Mouse (Mus musculus) heart, embryonic 16.5 days (tissue): ENCODE measurements around the gene 2210010C04Rik. TPM values are rescaled to one million over a fixed set of nuclear protein-coding genes. Genes with fewer than 3 reads are reported as not detected.

Experiments
- ATAC-seq: fragments of 200-750 bp; cut with Nextera tagmentation; replicated peaks from 2 replicates; pipeline ENCODE4 v1.8.0; 2017; ENCODE audit warnings: moderate number of reproducible peaks; ENCODE audit not compliant: insufficient read depth, low FRiP score; ENCODE audit errors: extremely low read depth
- H3K27ac ChIP-seq: fragments of 300-500 bp; sonication (generic); 2 replicates; pipeline ENCODE4 v1.5.1; 2014; ENCODE audit warnings: mild to moderate bottlenecking, low read length, control low read depth, moderate library complexity
- H3K27me3 ChIP-seq: fragments of 300-500 bp; sonication (generic); 2 replicates; pipeline ENCODE4 v1.6.1; 2014; ENCODE audit warnings: low read length, mixed read lengths; ENCODE audit not compliant: control insufficient read depth, insufficient read depth
- H3K36me3 ChIP-seq: fragments of 300-500 bp; sonication (generic); 2 replicates; pipeline ENCODE4 v1.6.1; 2014; ENCODE audit not compliant: control insufficient read depth, insufficient read depth
- H3K4me1 ChIP-seq: fragments of 300-500 bp; sonication (generic); 2 replicates; pipeline ENCODE4 v1.6.1; 2014; ENCODE audit warnings: low read length, mixed read lengths; ENCODE audit not compliant: control insufficient read depth, insufficient read depth
- H3K4me2 ChIP-seq: fragments of 300-500 bp; sonication (generic); 2 replicates; pipeline ENCODE4 v1.6.1; 2014; ENCODE audit warnings: low read depth, mild to moderate bottlenecking, control low read depth, low read length
- H3K4me3 ChIP-seq: fragments of 300-500 bp; sonication (generic); 2 replicates; pipeline ENCODE4 v1.5.1; 2014; ENCODE audit warnings: mild to moderate bottlenecking, control low read depth, low read length
- H3K9ac ChIP-seq: fragments of 300-500 bp; sonication (generic); 2 replicates; pipeline ENCODE4 v1.6.1; 2014; ENCODE audit warnings: low read length, control low read depth
- H3K9me3 ChIP-seq: fragments of 300-500 bp; sonication (generic); replicated peaks from 2 replicates; pipeline ENCODE4 v1.6.1; 2016; ENCODE audit warnings: low read length; ENCODE audit not compliant: control insufficient read depth
- WGBS: fragments of 180-500 bp; shearing (Covaris S2); extraction: QIAGEN DNeasy Blood & Tissue Kit; methylation state at CpG from one replicate; pipeline ENCODE4 v1.1.7; 2014; 5-methylcytosine and 5-hydroxymethylcytosine counted together
- polyA plus RNA-seq: library from polyadenylated mRNA; unstranded; fragments of >200 nt; fragmentation: Nextera tagmentation; extraction: Ambion mirVana; gene quantifications from 2 replicates; pipeline ENCODE4 v1.2.1, GENCODE M21; 2015

The 2210010C04Rik gene
- polyA plus RNA-seq: not detected in 2 replicates

DNA sequence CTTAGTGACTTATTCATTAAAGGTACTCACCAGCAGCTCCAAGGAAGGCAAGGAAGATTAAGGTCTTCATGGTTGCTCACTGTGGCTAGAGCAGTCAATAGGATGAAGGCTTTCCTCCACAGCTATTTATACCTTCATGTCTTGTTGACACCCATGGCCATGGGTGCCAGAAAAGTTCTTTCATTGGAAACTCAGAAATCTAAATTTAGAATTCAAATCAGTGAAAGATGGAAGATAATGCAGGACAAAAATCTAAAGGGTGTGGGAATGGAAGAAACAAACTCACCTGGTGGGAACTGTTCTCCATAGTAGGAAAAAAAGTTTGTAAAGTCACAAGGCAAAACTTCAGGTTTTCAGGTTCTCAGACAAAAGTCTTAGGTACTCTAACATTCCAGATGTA is at the start of gene 2210010C04Rik:
TSS of gene 2210010C04Rik (minus strand) at position 101 of the 400 bp plus-strand sequence.
- Histone ChIP-seq H3K9me3 (no peaks in the 10 kb centered on the region), H3K4me1 (no peaks in the 10 kb centered on the region), H3K4me2 (no peak within 1 kb of the TSS), H3K36me3 (no peaks in the 10 kb centered on the region), H3K4me3 (no peak within 1 kb of the TSS), H3K27ac (no peak within 1 kb of the TSS), H3K27me3 (no peaks in the 10 kb centered on the region), H3K9ac (no peak within 1 kb of the TSS)
- ATAC-seq: no peak

DNA sequence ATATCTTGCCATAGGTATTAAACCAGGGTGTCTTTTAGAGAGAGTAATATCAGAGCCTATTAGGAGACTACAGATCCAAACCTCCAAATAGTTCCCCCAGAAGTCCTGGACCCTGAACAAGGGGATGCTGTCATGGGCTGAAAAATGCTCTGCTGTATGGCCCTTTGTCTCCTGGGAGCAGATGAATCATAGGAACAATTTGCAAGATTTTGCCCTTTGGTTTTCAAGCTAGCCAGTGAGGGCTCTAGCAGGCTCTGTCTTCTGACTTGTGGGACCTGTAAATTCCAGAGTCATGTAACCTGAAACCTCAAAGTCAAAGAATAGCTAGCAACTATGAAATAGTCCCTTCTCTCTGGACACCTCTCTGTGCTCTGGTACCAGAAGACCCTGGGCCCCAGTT is 44.8 kb upstream of the 2210010C04Rik start:
- Histone ChIP-seq H3K9me3 (no peaks in the 10 kb centered on the region), H3K27me3 (no peaks in the 10 kb centered on the region), H3K36me3 (no peaks in the 10 kb centered on the region), H3K4me3 (no peak overlapping the region), H3K4me2 (no peak overlapping the region), H3K27ac (no peak overlapping the region), H3K9ac (no peak overlapping the region), H3K4me1 (no peaks in the 10 kb centered on the region)
- ATAC-seq: no peak

DNA sequence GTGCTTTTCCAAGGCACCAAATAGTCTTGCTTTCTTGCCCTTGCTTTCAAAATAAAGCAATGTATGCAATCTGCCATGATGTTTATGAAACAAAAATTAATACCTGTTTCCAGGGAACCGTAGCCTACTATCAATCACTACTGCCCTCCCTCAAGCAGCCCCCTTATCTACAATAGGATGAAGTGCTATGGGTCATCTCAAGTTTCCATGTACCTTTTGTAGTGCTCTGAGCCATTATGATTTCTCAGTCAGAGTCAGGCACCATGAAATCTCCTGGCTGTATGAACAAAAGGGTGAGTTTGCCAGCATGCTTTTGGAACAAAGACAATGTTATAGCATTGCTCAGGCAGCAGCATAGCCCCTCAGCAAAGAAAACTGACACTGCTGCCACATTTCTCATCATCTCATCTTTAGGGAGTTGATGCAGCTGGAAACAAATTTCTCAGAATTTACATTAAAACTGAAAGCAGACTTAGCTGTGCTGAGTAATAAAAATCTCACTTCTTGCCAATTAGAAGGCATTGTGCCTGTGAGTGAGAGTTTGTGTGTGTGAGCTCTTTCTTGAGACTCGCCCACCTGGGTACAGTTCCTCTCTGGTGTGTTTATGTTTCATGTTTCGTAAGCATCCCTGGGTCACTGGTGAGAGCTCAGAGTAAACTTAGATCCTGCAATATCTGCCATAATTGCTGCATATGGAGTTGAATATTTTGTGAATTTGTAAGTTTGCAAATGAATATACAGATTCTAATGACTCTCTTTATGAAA is 43.4 kb upstream of the 2210010C04Rik start:
- no peak overlapping the region for H3K27ac ChIP-seq
- H3K9ac ChIP-seq: no peak overlapping the region
- no peak overlapping the region for H3K4me3 ChIP-seq
- WGBS: 65% methylated on average over 3 of the region's 3 CpGs
- H3K27me3 ChIP-seq: no peaks in the 10 kb centered on the region
- ATAC-seq: no peak
- no peaks in the 10 kb centered on the region for H3K9me3 ChIP-seq
- H3K4me1 ChIP-seq: no peaks in the 10 kb centered on the region
- no peaks in the 10 kb centered on the region for H3K36me3 ChIP-seq
- no peak overlapping the region for H3K4me2 ChIP-seq

DNA sequence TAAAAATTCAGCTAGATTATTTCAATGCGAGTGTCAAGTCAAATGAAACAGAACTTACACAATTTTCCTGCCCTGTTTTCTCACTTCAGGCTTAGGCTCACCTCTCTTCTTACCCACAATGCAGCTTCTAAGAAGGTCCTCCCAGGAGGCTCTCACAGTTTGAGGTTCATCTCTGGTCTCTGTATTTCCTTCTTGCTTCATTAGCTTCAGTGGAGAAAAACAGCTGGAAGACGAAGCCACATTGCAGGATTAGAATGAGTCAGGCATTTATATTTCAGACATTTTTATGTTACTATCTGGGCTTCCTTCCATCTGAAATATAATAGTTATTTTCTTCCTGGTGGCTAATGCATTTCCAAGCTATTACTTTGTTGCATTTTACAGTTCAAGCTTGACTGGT is 40.4 kb upstream of the 2210010C04Rik start:
- Histone ChIP-seq H3K9ac (no peak overlapping the region), H3K9me3 (no peaks in the 10 kb centered on the region), H3K4me3 (no peak overlapping the region), H3K36me3 (no peaks in the 10 kb centered on the region), H3K4me1 (no peaks in the 10 kb centered on the region), H3K4me2 (no peak overlapping the region), H3K27ac (no peak overlapping the region), H3K27me3 (no peaks in the 10 kb centered on the region)
- 63% methylated on average over 2 of the region's 2 CpGs for WGBS
- no peak for ATAC-seq

DNA sequence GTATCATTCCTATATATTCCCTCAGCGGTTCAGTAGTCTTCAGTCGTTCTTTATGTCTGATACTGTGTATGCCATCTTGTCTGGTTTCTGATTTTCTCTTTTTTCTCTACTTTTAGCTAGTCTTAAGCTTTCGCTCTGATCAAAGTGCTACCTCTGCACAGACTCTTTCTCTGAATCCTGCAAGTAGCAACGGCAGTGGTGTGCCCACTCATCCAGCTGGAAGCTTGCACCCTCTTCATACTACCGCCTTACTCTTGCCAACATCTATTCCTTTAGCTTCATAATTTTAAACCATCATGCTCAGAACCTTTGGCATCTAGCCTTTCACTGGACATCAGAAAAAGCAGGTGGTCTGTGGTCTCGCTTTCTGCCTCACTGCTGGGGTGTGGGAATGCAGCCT is 28.0 kb upstream of the 2210010C04Rik start:
- Histone ChIP-seq H3K36me3 (no peaks in the 10 kb centered on the region), H3K9ac (no peak overlapping the region), H3K9me3 (no peaks in the 10 kb centered on the region), H3K4me2 (no peak overlapping the region), H3K4me3 (no peak overlapping the region), H3K27me3 (no peaks in the 10 kb centered on the region), H3K27ac (no peak overlapping the region), H3K4me1 (no peaks in the 10 kb centered on the region)
- ATAC-seq: no peak
- WGBS: 79% methylated on average over 6 of the region's 6 CpGs

DNA sequence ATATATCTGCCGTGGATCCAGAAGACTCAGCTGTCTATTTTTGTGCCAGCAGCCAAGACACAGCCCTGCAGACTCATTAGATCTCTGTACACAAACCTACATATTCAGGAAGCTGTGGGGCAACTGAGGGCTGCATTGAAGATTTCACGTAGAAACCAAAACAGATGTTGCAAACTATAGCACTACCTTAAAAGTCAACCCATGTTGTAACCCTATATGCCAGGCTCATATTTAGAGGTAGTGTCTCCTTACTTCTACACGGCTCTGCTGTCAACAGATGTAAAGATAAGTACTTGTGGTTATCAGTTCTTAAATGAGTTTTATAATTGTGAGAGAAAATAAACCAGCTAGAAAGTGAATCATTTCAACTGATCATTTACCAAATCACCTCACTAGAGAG is 27.4 kb upstream of the 2210010C04Rik start:
- Histone ChIP-seq H3K4me2 (no peak overlapping the region), H3K36me3 (no peaks in the 10 kb centered on the region), H3K9me3 (no peaks in the 10 kb centered on the region), H3K4me3 (no peak overlapping the region), H3K9ac (no peak overlapping the region), H3K27ac (peak overlapping the region; percentile 13; the same call in 1 of the 2 replicates), H3K4me1 (peaks cover 3% of the 10 kb centered on the region; the same call in 1 of the 2 replicates), H3K27me3 (no peaks in the 10 kb centered on the region)
- ATAC-seq: no peak
- WGBS: 52% methylated on average over 3 of the region's 3 CpGs

DNA sequence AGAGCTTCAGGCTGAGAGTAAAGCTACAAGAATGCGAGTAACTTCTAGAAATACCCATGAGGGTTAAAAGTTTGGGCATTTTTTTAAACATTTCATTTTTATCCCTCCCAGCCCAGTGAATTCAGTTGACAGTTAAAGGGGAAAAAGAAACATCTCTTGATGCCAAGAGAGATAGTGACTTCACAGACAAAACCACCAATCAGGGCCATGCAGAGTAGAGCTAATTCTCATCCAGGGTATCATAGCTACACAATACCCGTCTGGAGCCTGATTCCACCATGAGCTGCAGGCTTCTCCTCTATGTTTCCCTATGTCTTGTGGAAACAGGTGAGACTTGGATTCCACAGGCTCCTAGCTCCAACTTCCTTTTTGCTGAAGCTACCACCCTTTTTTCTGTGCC is 26.8 kb upstream of the 2210010C04Rik start:
- Histone ChIP-seq H3K4me3 (no peak overlapping the region), H3K9ac (no peak overlapping the region), H3K4me1 (peaks cover 5% of the 10 kb centered on the region; the same call in 1 of the 2 replicates), H3K9me3 (no peaks in the 10 kb centered on the region), H3K4me2 (no peak overlapping the region), H3K27ac (peak overlapping the region; percentile 13; the same call in 1 of the 2 replicates), H3K27me3 (no peaks in the 10 kb centered on the region), H3K36me3 (no peaks in the 10 kb centered on the region)
- no peak for ATAC-seq
- WGBS: 66% methylated on average over 2 of the region's 2 CpGs

DNA sequence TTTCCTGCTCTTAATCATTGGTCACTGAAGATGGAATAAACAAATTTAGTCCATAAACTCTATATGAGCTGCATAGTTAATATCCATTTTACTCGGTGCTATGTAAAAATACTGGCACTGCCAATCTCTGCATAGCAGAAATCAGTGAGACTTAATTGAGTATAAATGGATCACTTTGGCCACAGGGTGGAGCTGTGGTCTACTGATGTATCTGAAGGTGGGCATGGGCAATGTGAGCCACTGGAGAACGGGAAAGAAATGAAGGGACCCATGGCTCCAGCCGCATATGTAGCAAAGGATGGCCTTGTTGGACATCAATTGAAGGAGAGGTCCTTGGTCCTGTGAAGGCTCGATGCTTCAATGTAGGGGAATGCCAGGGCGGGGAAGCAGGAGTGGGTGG is 25.8 kb upstream of the 2210010C04Rik start:
- 68% methylated on average over 5 of the region's 5 CpGs for WGBS
- no peak for ATAC-seq

DNA sequence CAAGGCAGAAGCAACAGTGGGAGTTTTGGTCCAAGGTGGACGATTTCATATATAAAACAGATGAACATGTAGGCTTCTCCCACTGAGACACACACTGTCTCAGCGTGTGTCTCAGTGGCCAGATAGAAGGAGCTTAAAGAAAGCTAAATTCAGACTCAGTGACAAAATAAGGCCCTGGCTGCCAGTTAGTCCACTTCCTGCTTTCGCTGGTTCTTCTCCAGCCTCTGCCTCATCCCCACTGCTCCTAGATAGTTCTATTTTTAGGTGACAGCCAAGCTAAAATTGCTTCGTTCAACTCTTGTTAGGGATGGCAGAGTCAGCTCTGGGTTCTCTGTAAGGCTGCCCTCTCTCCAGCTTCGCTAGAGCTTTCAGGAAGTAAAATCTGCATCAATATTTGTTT is 22.3 kb upstream of the 2210010C04Rik start:
- H3K4me1 ChIP-seq: peaks cover 10% of the 10 kb centered on the region
- no peaks in the 10 kb centered on the region for H3K27me3 ChIP-seq
- H3K4me3 ChIP-seq: no peak overlapping the region
- no peaks in the 10 kb centered on the region for H3K36me3 ChIP-seq
- no peak overlapping the region for H3K27ac ChIP-seq
- H3K9ac ChIP-seq: 0 out of 2 replicates have a peak overlapping the region, but pooled peaks have one; percentile 20
- no peak overlapping the region for H3K4me2 ChIP-seq
- 37% methylated on average over 5 of the region's 5 CpGs for WGBS
- H3K9me3 ChIP-seq: no peaks in the 10 kb centered on the region
- ATAC-seq: no peak

More for the DNA sequence above, 25.8 kb upstream of the 2210010C04Rik start:
- no peaks in the 10 kb centered on the region for H3K27me3 ChIP-seq
- H3K9me3 ChIP-seq: no peaks in the 10 kb centered on the region
- H3K9ac ChIP-seq: no peak overlapping the region
- no peak overlapping the region for H3K4me2 ChIP-seq
- no peak overlapping the region for H3K27ac ChIP-seq
- H3K4me3 ChIP-seq: no peak overlapping the region
- H3K4me1 ChIP-seq: peaks cover 5% of the 10 kb centered on the region
- no peaks in the 10 kb centered on the region for H3K36me3 ChIP-seq
